Mouse (Mus musculus) megakaryocyte, embryonic 14.5 days (primary cell): ENCODE measurements around the gene a.

Source experiments
- FLI1 ChIP-seq: IDR thresholded peaks from 2 replicates; pipeline ENCODE4 v1.6.1; 2012; ENCODE audit warnings: low read length, inconsistent platforms, mixed read lengths
- GATA1 ChIP-seq: IDR thresholded peaks from 3 replicates; pipeline ENCODE4 v1.6.1; 2012; ENCODE audit warnings: mixed read lengths, low read length, inconsistent platforms, borderline replicate concordance

GRCm38 (mm10) chr2:154848086-154848485, 56.9 kb downstream of the a start:
- no peak for TF ChIP-seq FLI1
- TF ChIP-seq GATA1 = no peak
